Mouse (Mus musculus): ENCODE data around the gene Itpka. TPM values are rescaled to one million over a fixed set of nuclear protein-coding genes. Genes with fewer than 3 reads are reported as not detected.
A peak's percentile ranks its signal among the peaks of the same experiment; 100 is the strongest.

Itpka gene
- polyA plus RNA-seq, 1 experiment from 2014 or later = 0.97 TPM

DNA sequence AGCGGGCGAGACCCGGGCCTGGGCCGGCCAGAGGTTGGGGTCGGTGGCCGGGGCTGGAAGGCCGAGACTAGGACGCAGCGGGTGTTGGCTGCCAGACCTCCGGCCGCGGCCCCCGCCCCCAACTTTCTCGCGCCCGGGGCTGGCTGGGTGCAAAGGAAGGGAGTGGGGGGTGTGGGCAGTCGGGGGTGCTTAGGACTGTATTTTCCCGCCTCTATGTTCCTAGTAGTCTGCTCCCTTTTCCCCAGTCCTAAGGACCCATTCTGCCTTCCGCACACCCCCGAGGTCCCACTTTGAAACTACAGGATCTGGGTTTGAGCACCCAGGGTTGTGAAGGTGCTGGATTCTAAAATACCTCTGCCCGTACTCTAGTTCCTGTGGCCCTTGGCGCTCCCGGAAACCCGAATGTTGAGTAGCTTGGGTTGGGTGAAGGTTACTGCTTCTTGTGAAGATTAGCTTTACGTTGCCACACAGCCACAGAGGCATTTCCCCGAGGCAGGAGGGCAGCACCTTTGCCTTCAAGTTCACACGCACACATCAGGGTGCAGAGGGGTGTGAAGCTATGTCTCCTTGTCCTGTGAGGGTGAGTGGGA is 57.9 kb downstream of the Itpka start:
- peak overlapping the region; percentile 75 for H3K4me3 ChIP-seq
- peaks cover 50% of the 10 kb centered on the region for H3K4me1 ChIP-seq
- no peaks in the 10 kb centered on the region for H3K9me3 ChIP-seq
- H3K27me3 ChIP-seq = peaks cover 53% of the 10 kb centered on the region
- H3K9ac ChIP-seq (replicated peaks) = peak overlapping the region; percentile 92
- H3K36me3 ChIP-seq = no peaks in the 10 kb centered on the region
- peak; percentile 0; the same call in 1 of the 2 replicates for ATAC-seq (ENCODE audit: low FRiP score, low read depth)
- peak overlapping the region; percentile 54; the same call in 1 of the 2 replicates for H3K27ac ChIP-seq (replicated peaks)
- peak overlapping the region; percentile 97 for H3K4me2 ChIP-seq (replicated peaks)
- WGBS = under 1% methylated on average over 26 of the region's 27 CpGs

Other genes with a start within 250 kb of the Itpka start
- gene Exd1, start 194.7 kb upstream of the Itpka start, polyA plus RNA-seq (2016; fragmentation: Nextera tagmentation; extraction: Ambion mirVana) = 0.52 and 0.54 TPM in 2 replicates
- gene Chp1, start 194.6 kb upstream of the Itpka start, polyA plus RNA-seq (2016; fragmentation: Nextera tagmentation; extraction: Ambion mirVana) = 58.0 and 61.7 TPM in 2 replicates
- 86.3 and 90.9 TPM in 2 replicates for gene Nusap1, start 124.0 kb upstream of the Itpka start, polyA plus RNA-seq (2016; fragmentation: Nextera tagmentation; extraction: Ambion mirVana)
- gene Oip5, start 123.9 kb upstream of the Itpka start, polyA plus RNA-seq (2016; fragmentation: Nextera tagmentation; extraction: Ambion mirVana) = 28.2 and 29.1 TPM in 2 replicates
- gene Ndufaf1, start 79.5 kb upstream of the Itpka start, polyA plus RNA-seq (2016; fragmentation: Nextera tagmentation; extraction: Ambion mirVana) = 39.2 and 41.3 TPM in 2 replicates
- 68.4 and 78.0 TPM in 2 replicates for gene Rtf1, start 67.3 kb upstream of the Itpka start, polyA plus RNA-seq (2016; fragmentation: Nextera tagmentation; extraction: Ambion mirVana)
- gene Ltk, start 18.1 kb downstream of the Itpka start, polyA plus RNA-seq (2016; fragmentation: Nextera tagmentation; extraction: Ambion mirVana) = 0.26 and 0.50 TPM in 2 replicates
- gene Rpap1, start 45.2 kb downstream of the Itpka start, polyA plus RNA-seq (2016; fragmentation: Nextera tagmentation; extraction: Ambion mirVana) = 35.4 and 35.9 TPM in 2 replicates
- 25.7 and 29.2 TPM in 2 replicates for gene Tyro3, start 55.4 kb downstream of the Itpka start, polyA plus RNA-seq (2016; fragmentation: Nextera tagmentation; extraction: Ambion mirVana)
- gene Mga, start 154.9 kb downstream of the Itpka start, polyA plus RNA-seq (2016; fragmentation: Nextera tagmentation; extraction: Ambion mirVana) = 40.0 and 44.7 TPM in 2 replicates
- gene Mapkbp1, start 230.4 kb downstream of the Itpka start, polyA plus RNA-seq (2016; fragmentation: Nextera tagmentation; extraction: Ambion mirVana) = 4.7 and 5.8 TPM in 2 replicates